Mouse (Mus musculus): Measurements from ENCODE around the gene Gorasp1. TPM values are rescaled to one million over a fixed set of nuclear protein-coding genes. Genes with fewer than 3 reads are reported as not detected.

The Gorasp1 gene
- polyA plus RNA-seq, 1 experiment: 10.5 TPM

DNA sequence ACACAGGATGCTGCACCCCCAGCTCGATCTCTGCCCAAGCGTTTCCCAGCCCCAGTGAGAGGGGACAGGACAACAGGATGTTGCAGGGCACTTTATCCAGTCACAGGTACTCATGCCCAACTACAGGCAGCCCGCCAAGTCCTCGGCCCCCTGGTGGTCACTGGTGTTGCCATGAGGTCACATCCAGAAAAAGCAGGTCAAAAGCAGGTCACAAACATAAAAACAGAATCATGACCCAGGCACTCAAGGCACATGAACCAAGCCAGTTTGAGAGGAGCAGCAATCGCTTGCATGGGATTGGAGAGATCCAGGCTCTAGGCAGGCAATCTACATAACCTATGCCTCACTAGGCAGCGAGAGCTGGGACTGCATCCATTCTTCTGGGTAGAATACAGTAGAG is 32.9 kb upstream of the Gorasp1 start:
- H3K27me3 ChIP-seq (ENCODE audit: control insufficient read depth, insufficient read depth, insufficient read length): no peaks in the 10 kb centered on the region
- H3K79me2 ChIP-seq (ENCODE audit: control insufficient read depth, insufficient read depth): no peaks in the 10 kb centered on the region
- no peak overlapping the region for H3K4me3 ChIP-seq
- peaks cover 3% of the 10 kb centered on the region for H3K36me3 ChIP-seq (ENCODE audit: control insufficient read depth, insufficient read depth)
- TF ChIP-seq MYOG (IDR thresholded peaks at IDR 0.05; ENCODE audit: control insufficient read depth in 1 of 3, insufficient read depth in 1 of 3, insufficient read length in 2 of 3, low read depth in 2 of 3): no peak
- no peak for TF ChIP-seq USF1 (IDR thresholded peaks at IDR 0.05; ENCODE audit: low read depth)
- no peak for TF ChIP-seq TCF12 (IDR thresholded peaks at IDR 0.05; ENCODE audit: insufficient read depth, poor library complexity, severe bottlenecking)
- no peak for TF ChIP-seq CEBPB (IDR thresholded peaks at IDR 0.05; ENCODE audit: insufficient read depth, poor library complexity, severe bottlenecking)
- TF ChIP-seq SRF (IDR thresholded peaks at IDR 0.05; ENCODE audit: control insufficient read depth, insufficient read length, low read depth): no peak
- no peak for TF ChIP-seq POLR2AphosphoS2 (IDR thresholded peaks at IDR 0.05; ENCODE audit: insufficient read length, low read depth)
- H3K4me2 ChIP-seq (ENCODE audit: low read depth): no peak overlapping the region
- no peak overlapping the region for H3ac ChIP-seq (ENCODE audit: control insufficient read depth, insufficient read length)

DNA sequence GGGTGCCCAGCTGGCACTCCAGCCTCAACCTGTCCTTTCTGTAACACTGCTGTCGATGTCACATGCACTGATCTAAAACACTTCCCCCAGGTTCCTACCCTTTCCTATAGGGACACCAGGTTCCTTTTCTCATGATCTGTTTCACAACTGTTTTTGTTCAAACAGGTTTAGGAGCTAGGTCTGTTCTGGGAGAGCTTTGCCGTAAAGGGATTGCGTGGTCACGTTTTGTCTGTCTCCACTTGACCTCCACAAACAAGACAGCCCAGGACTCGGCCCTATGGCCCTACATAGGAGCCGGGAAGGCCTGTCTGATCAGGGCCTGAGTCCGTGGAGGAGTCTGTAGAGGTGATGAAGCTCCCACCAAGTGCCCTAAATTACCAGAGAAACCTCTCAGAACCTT is 32.4 kb upstream of the Gorasp1 start:
- no peak overlapping the region for H3ac ChIP-seq (ENCODE audit: control insufficient read depth, insufficient read length)
- peaks cover 3% of the 10 kb centered on the region for H3K36me3 ChIP-seq (ENCODE audit: control insufficient read depth, insufficient read depth)
- TF ChIP-seq CEBPB (IDR thresholded peaks at IDR 0.05; ENCODE audit: insufficient read depth, poor library complexity, severe bottlenecking): no peak
- no peak for TF ChIP-seq TCF3 (IDR thresholded peaks at IDR 0.05; ENCODE audit: insufficient read length, low read depth)
- TF ChIP-seq REST (IDR thresholded peaks at IDR 0.05; ENCODE audit: insufficient read depth, insufficient read length): no peak
- no peak for TF ChIP-seq MYOD1 (IDR thresholded peaks at IDR 0.05; ENCODE audit: control insufficient read depth in 1 of 3, insufficient read length in 2 of 3, low read depth in 2 of 3)
- TF ChIP-seq USF1 (IDR thresholded peaks at IDR 0.05; ENCODE audit: low read depth): no peak
- no peak for TF ChIP-seq SRF (IDR thresholded peaks at IDR 0.05; ENCODE audit: control insufficient read depth, insufficient read length, low read depth)
- no peak for TF ChIP-seq E2F4 (IDR thresholded peaks at IDR 0.05; ENCODE audit: insufficient read depth)
- TF ChIP-seq POLR2A (IDR thresholded peaks at IDR 0.05; ENCODE audit: insufficient read length, low read depth): no peak
- no peak for TF ChIP-seq TCF12 (IDR thresholded peaks at IDR 0.05; ENCODE audit: insufficient read depth, poor library complexity, severe bottlenecking)
- no peak for TF ChIP-seq MYOG (IDR thresholded peaks at IDR 0.05; ENCODE audit: control insufficient read depth in 1 of 3, insufficient read depth in 1 of 3, insufficient read length in 2 of 3, low read depth in 2 of 3)
- no peak for TF ChIP-seq POLR2AphosphoS2 (IDR thresholded peaks at IDR 0.05; ENCODE audit: insufficient read length, low read depth)
- H3K27me3 ChIP-seq (ENCODE audit: control insufficient read depth, insufficient read depth, insufficient read length): no peaks in the 10 kb centered on the region
- H3K4me2 ChIP-seq (ENCODE audit: low read depth): no peak overlapping the region
- no peaks in the 10 kb centered on the region for H3K79me2 ChIP-seq (ENCODE audit: control insufficient read depth, insufficient read depth)
- no peak overlapping the region for H3K4me3 ChIP-seq

DNA sequence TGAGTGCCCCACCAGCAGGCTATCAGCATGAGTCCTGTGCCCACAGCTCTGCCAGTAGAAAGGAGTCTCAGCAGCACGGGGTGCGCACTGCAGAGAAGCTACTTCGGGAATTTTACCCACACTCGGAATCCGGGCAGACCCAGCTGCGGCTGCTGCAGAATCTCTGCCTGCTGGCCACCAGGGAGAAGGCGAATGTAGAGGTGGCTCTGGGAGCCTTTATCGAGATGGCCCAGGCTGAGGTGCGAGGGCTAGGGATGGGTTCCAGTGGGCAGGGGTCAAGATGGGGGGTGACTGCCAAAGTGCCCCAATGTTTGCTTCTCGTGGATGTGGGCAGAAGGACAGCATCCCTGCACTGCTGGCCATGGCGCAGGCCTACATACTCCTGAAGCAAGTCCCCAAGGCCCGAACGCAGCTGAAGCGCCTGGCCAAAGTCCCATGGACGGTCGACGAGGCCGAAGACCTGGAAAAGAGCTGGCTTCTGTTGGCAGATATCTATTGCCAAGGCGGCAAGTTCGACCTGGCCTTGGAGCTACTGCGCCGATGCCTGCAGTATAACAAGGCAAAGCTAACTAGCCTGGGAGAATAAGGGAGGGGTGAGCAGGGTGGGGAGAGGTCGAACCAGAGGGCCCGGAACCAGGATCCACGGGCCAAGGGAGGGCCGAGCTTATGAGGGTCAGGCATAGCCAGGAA is 29.0 kb upstream of the Gorasp1 start:
- no peaks in the 10 kb centered on the region for H3K36me3 ChIP-seq (ENCODE audit: control insufficient read depth, insufficient read depth)
- no peaks in the 10 kb centered on the region for H3K27me3 ChIP-seq (ENCODE audit: control insufficient read depth, insufficient read depth, insufficient read length)
- no peak for TF ChIP-seq MAX (IDR thresholded peaks at IDR 0.05; ENCODE audit: low read depth)
- no peak for TF ChIP-seq REST (IDR thresholded peaks at IDR 0.05; ENCODE audit: insufficient read depth, insufficient read length)
- TF ChIP-seq CEBPB (IDR thresholded peaks at IDR 0.05; ENCODE audit: insufficient read depth, poor library complexity, severe bottlenecking): no peak
- TF ChIP-seq POLR2AphosphoS2 (IDR thresholded peaks at IDR 0.05; ENCODE audit: insufficient read length, low read depth): no peak
- no peak for TF ChIP-seq USF1 (IDR thresholded peaks at IDR 0.05; ENCODE audit: low read depth)
- no peak for TF ChIP-seq SRF (IDR thresholded peaks at IDR 0.05; ENCODE audit: control insufficient read depth, insufficient read length, low read depth)
- TF ChIP-seq MYOD1 (IDR thresholded peaks at IDR 0.05; ENCODE audit: control insufficient read depth in 1 of 3, insufficient read length in 2 of 3, low read depth in 2 of 3): no peak
- no peak for TF ChIP-seq E2F4 (IDR thresholded peaks at IDR 0.05; ENCODE audit: insufficient read depth)
- TF ChIP-seq POLR2A (IDR thresholded peaks at IDR 0.05; ENCODE audit: insufficient read length, low read depth): no peak
- TF ChIP-seq TCF12 (IDR thresholded peaks at IDR 0.05; ENCODE audit: insufficient read depth, poor library complexity, severe bottlenecking): no peak
- no peak for TF ChIP-seq MYOG (IDR thresholded peaks at IDR 0.05; ENCODE audit: control insufficient read depth in 1 of 3, insufficient read depth in 1 of 3, insufficient read length in 2 of 3, low read depth in 2 of 3)
- no peak for TF ChIP-seq TCF3 (IDR thresholded peaks at IDR 0.05; ENCODE audit: insufficient read length, low read depth)
- no peaks in the 10 kb centered on the region for H3K79me2 ChIP-seq (ENCODE audit: control insufficient read depth, insufficient read depth)
- H3ac ChIP-seq (ENCODE audit: control insufficient read depth, insufficient read length): no peak overlapping the region
- no peak overlapping the region for H3K4me2 ChIP-seq (ENCODE audit: low read depth)
- no peak overlapping the region for H3K4me3 ChIP-seq

DNA sequence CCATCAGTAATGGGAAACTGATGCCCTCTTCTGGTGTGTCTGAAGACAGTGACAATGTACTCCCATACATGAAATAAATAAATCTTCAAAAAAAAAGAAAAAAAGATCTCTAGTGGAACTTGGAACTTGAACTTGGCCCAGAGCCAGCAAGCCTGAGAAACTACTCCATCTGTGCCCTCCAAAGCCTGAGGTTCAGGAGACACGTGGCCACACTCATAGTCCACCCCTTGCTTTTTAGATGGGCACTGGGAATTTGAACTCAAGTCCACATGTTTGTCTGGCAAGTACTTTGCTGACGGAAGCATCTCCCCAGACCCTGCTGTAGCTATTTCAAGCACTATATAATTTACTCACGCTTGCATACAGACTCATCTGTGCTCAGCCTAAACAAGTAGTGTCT is 27.8 kb upstream of the Gorasp1 start:
- Histone ChIP-seq H3K27me3 (ENCODE audit: control insufficient read depth, insufficient read depth, insufficient read length) (no peaks in the 10 kb centered on the region), H3K4me2 (ENCODE audit: low read depth) (no peak overlapping the region), H3K4me3 (no peak overlapping the region), H3K79me2 (ENCODE audit: control insufficient read depth, insufficient read depth) (no peaks in the 10 kb centered on the region), H3ac (ENCODE audit: control insufficient read depth, insufficient read length) (no peak overlapping the region), H3K36me3 (ENCODE audit: control insufficient read depth, insufficient read depth) (no peaks in the 10 kb centered on the region)
- TF ChIP-seq POLR2AphosphoS2 (IDR thresholded peaks at IDR 0.05; ENCODE audit: insufficient read length, low read depth) (no peak), MYOD1 (IDR thresholded peaks at IDR 0.05; ENCODE audit: control insufficient read depth in 1 of 3, insufficient read length in 2 of 3, low read depth in 2 of 3) (no peak), MAX (IDR thresholded peaks at IDR 0.05; ENCODE audit: low read depth) (no peak), SRF (IDR thresholded peaks at IDR 0.05; ENCODE audit: control insufficient read depth, insufficient read length, low read depth) (no peak), POLR2A (IDR thresholded peaks at IDR 0.05; ENCODE audit: insufficient read length, low read depth) (no peak), CEBPB (IDR thresholded peaks at IDR 0.05; ENCODE audit: insufficient read depth, poor library complexity, severe bottlenecking) (no peak), TCF12 (IDR thresholded peaks at IDR 0.05; ENCODE audit: insufficient read depth, poor library complexity, severe bottlenecking) (no peak), REST (IDR thresholded peaks at IDR 0.05; ENCODE audit: insufficient read depth, insufficient read length) (no peak), E2F4 (IDR thresholded peaks at IDR 0.05; ENCODE audit: insufficient read depth) (no peak), TCF3 (IDR thresholded peaks at IDR 0.05; ENCODE audit: insufficient read length, low read depth) (no peak), USF1 (IDR thresholded peaks at IDR 0.05; ENCODE audit: low read depth) (no peak), MYOG (IDR thresholded peaks at IDR 0.05; ENCODE audit: control insufficient read depth in 1 of 3, insufficient read depth in 1 of 3, insufficient read length in 2 of 3, low read depth in 2 of 3) (no peak)
